Mouse (Mus musculus) gastrocnemius, postnatal 36 days (tissue): ENCODE measurements around the gene Dennd6b. TPM values are rescaled to one million over a fixed set of nuclear protein-coding genes. Genes with fewer than 3 reads are reported as not detected.

Experiments
- DNase-seq, 2 experiments: peaks; one replicate each; pipeline ENCODE4 v3.0.0; 2022
- intact Hi-C: fragments of 180-260 bp; cut with DNase I; formaldehyde crosslinking; loops from one replicate; pipeline ENCODE4 v1.15.1; 2025
- total RNA-seq, 2 experiments: library from RNA; stranded (reverse); gene quantifications; 2 replicates each; pipeline ENCODE4 v1.2.3; 2021

The Dennd6b gene
- total RNA-seq, 2 experiments from 2014 or later = 7.6 to 9.0 TPM

DNA sequence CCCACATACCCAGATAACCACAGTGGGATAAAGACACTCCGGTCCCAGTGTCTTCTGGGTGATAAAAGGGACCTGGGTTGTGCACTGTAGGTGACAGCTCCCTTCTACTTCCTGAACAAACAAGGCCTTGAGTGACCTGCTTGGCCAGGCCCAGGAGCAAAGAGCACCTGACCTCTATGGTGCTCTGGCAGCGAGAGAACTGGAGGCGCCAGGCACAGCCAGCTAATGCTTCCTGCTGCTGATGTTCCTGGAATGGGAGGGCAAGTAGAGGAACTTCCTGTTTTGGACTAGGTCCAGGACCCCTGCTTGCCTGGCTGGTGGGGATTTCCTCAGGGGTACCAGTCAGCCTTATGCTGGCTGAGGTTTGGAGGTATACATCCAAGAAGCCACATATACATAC is 26.2 kb downstream of the Dennd6b start:
- intact Hi-C loops = no loop called here
- DNase-seq = no peak

DNA sequence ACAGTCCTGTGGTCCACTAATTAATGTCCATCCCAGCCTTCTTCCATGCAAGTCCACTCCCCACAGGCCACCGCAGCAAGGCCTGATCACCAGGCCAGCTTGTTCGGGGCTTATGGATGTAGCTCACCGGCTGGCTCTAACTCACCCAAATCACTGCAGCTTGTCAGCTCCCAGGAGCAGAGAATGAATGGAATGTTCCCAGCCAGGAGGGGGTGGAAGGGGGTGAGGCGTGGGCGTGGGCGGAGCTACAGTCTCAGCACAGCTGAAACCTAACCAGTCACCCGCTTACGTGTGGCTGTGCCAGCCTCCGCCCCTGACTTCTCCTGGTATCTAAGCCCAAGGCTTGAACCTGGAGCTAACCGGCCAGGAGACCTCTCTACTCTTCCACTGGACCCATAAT is 26.9 kb downstream of the Dennd6b start:
- intact Hi-C loops = no loop called here
- peak in 1 of 2 experiments; percentile 74 for DNase-seq

DNA sequence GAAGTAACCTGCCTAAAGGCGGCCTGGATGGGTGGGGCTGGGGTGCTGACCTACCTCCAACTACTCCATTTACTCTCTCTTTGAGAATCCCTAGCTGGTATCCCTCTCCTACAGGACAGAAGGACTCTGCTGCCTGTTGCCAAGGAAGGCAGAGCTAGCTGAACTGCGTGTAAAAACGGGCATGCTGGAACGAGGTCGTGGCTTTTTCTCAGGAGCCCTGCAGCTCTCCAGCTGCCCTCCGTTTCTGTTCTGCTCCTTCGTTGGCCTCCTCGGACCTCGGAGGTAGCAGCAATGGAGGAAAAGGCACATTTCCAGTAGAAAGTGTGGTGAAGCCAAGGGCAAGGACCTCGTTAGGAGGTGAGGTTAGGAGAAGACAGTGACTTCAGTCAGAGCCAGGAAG is 27.4 kb downstream of the Dennd6b start:
- intact Hi-C loops = no loop called here
- DNase-seq = no peak

DNA sequence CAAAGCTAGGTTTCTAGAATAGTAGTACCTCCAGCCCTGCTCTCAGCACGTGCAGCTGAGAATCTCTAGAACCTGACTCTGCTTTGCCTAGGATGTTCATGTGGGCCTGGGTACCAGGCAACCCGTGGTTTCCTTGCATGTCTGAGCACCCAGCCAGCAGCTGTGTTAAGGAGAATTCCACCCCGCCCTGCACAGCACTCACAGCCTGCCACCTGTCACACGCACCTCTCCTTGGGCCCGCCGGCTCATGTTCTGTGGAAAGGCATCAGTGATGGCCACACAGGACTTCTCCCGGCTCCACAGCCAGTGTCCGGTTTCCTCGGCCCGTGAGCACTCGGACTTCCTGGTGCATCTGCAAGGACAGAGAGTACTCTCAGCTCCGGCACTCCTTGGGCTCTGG is 30.8 kb downstream of the Dennd6b start:
- intact Hi-C loops = no loop called here
- DNase-seq = no peak

DNA sequence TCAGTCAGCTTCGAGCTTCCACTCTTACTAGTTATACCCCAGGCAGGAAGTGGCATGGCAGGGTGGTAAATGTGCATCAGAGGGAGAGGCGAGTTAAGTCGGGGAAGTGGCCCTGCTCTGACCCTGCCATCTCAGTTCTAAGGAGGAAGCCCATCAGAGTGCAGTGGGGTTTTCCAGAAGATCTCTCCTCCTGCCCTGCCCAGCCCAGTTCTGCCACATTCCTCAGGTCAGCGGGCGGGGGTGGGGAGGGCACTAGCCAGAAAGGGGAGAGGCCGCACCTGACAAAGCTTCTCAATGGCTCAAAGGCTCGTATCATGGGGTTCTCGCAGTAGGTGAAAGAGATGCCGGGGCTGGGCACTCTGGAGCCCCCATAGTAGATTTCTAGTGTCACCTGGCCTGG is 34.9 kb downstream of the Dennd6b start:
- no peak for DNase-seq
- intact Hi-C loops = no loop called here

DNA sequence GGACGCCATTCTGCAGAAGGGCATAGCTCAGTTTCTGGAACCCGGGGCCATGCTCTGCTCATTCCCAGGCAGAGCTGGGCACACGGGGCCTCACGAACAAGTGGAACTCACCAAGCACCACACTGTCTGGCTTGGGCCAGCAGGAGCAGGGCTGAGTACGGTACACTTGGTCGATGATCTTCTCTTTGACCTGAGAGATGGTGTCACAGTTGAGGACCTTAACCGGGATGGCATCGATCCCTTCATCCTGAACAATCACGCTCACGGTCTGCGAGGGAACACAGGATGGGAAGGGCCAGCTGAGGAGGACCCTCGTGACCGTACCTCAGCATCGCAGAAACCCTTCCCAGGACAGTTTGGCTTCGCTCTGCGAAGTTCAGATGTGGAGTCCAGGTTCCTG is 37.8 kb downstream of the Dennd6b start:
- intact Hi-C loops = loop anchor here (5.0 kb wide), 2 partner anchors 34 to 49 kb away; no protein-coding TSS in a partner anchor
- DNase-seq = no peak

DNA sequence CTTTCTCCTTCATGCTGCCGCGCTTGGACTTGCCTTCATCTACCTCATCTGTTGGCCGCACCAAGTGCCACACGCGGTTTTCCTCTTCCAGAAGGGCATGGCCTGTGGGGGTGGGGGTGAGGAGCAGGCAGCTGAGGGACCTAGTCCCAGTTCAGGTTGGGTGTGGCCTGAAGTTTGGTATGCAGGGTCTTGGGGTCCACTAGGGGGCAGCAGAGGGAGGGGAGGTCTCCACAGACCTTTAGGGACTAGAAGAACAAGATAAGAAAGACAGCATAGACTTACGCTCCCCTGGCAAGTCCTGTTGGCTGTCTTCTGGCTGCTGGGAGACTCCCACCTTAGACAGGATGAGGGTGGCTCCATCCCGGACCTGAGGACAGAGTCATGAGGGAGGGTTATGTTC is 38.3 kb downstream of the Dennd6b start:
- peak in 1 of 2 experiments; percentile 61 for DNase-seq
- intact Hi-C loops = loop anchor here (5.0 kb wide), 2 partner anchors 34 to 49 kb away; no protein-coding TSS in a partner anchor

DNA sequence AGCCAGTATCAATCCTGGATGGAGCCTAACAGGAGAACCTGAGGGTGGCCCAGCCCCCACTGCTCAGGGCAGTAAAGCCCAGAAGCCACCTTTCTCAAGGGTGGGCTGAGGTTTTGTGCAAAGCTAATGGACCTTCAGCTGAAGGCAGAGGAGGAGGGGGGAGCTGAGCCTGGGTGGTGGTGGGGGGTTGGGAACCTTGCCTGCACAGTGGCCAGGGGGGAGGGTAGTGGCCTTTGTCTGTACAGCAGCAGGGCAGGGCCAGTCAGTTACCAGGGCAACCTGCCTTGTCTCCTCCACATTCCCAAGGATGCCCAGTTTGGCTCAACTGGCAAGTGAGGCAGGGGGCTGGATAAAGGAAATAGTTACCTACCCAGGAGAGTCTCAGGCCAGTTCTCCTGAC is 44.0 kb downstream of the Dennd6b start:
- intact Hi-C loops = no loop called here
- no peak for DNase-seq

DNA sequence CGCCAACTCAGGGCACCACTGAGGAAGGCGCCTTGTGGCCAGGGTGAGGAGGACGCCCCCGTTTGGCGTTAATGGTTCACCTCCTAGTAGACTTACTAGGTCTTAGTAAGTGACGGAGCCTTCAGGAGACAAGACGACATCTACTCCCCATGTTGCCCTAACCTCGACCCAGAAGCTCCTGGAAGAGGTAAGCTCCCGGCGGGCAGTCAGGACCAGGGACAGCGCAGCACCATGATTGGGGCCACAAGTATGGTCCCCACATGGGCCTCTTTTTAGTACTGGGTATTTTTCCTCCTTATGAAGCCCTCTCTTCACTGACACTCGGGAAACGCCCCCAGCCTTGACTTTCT is 46.3 kb downstream of the Dennd6b start:
- DNase-seq = no peak
- intact Hi-C loops = no loop called here

DNA sequence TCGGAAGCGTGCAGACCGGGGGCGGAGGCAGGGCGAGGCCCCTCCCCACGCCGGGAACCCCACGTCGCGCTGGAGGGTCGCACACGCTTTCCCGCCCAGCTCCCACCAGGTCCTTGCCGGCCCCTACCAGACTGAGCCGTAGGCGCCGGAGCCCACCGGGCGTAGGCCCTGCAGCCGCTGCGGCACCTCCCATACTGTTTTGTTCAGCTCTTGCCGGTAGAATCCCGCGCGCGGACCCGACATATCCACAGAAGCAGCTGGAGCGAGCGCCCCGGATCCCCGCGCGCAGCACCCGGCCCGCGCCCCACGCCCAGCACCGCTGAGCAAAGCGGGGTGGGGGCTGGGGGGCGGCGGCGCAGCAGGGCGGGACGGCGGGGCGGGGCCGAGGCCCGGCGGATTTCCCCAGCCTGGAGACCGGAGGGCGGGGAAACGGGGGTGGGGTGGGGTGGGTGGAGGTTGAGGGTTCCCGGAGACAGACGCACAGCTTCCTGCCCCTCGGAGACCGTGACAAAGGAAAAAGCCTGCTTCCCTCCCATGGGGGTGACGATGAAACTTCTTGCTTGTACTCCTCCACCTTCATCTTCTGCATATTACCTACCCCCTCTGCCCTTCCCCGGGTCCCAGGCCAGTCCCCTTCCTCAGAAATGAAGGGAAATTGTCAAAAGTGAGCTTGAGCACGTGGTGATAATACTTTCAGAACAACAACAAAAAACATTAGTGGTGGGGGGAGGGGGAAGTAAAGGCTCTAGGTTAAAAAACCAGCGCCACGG is 46.8 kb downstream of the Dennd6b start, which contains the start of gene Mapk11:
Gene Mapk11 (minus strand): TSS at position 358 of the 770 bp plus-strand sequence.
- intact Hi-C loops = no loop called here
- DNase-seq = no peak

DNA sequence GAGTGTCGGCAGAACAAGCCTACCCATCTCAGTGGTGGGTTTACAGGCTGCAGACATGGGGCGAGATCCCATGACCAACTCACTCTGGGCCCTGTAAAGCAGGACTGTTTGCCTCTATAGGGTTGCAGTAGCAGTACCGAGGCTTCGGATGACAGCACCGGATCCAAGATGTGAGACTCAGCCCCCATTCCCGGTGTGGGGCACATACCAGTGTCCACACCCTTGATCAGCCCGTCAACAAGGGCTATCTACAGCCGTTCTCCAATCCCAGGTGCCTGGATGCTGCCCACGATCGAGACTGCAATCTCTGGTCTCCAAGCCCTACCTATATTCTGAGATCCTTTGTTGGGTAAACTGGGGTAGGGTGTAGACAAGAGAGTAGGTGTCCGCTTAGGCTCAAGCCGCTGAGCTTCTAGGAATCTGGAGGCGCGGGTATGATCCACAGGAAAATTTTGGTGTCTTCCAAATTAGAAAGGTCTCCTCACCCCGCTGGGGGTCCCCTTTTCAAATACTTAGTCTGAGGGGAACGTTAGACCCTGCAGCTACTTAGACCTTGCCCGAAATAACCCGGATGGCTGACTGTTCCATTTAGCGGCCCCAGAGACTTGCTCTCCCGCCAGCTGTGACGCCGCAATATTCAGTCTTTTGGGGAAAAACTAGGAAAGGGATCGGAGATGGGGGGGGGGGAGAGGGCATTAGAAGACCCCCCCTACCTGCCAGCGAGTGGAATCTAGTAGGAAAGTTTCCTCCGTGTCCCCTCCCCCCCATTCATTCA is 47.6 kb downstream of the Dennd6b start:
- DNase-seq = no peak
- intact Hi-C loops = no loop called here

DNA sequence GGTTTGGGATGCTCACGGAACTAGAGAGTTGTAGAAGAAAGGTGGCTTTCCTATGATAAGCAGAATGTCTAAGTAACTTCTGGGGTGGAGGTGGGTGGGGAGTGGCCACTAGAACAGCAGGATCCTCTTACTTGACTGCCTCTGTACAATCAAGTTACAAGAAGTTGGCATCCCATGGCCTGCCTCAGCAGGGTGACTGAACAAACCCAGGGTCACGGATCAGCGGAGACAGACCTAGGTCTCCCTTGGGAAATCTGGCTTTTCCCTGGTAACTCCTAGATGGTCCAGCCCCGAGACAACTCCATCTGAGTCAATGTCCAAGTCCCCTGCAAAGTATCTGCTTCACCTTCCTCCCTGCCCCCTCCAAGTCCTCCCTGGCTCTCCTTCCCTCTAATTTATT is 48.4 kb downstream of the Dennd6b start:
- DNase-seq = no peak
- intact Hi-C loops = no loop called here

DNA sequence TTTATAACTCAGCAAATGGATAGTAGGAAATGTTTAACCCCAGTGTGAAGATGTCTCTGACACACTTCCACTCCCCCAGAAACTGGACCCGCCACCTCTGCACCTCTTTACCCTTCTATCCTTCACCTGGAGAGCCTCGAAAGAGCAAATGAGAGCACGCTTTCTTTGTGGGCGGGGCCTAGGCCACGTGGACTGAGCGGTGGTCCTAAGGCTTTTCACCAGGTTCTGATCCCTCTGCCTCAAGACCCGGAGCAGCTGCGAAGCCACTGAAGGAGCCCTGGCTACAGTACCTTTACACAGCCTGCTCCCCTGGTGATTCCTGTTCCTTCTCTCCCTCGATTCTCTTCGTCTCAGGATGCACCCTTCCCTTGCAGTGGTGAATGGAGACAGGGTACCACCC is 48.8 kb downstream of the Dennd6b start:
- no peak for DNase-seq
- intact Hi-C loops = no loop called here

DNA sequence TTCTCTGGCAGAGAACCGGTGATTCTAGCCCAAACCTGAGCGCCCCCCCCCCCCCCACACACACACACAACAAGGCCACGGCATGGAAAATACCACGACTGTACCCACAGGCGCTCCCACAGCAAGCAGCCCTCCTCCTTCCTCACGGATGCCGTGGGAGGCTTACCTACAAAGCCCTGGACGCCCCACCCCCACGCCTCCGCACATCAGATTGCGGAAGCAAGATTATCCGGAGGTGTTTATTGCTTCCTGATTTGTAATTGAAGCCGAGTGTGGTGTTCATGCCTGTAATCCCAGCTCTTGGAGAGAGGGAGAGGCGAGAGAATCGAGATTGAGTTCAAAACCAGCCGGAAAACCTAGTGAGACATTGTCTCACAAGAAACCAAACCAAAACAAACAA is 49.3 kb downstream of the Dennd6b start:
- DNase-seq = no peak
- intact Hi-C loops = no loop called here

DNA sequence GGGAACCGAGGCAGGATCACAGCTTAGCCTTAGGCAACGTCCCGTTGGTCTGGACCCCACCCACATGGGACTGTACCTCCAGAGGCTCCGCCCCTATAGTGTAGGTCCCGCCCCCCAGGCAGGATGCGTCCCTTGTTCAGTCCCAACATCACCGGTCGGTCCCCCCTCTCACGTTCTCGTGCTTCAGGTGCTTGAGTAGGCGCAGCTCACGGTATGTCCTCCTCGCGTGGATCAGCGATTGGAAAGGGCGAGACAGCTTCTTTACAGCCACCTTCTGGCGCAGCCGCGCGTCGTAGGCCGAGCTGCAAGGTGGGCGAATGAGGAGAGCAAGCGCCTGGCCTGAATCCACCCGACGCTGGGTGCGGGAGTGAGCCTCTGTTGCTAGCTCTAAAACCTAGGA is 49.8 kb downstream of the Dennd6b start:
- DNase-seq = no peak
- intact Hi-C loops = no loop called here

DNA sequence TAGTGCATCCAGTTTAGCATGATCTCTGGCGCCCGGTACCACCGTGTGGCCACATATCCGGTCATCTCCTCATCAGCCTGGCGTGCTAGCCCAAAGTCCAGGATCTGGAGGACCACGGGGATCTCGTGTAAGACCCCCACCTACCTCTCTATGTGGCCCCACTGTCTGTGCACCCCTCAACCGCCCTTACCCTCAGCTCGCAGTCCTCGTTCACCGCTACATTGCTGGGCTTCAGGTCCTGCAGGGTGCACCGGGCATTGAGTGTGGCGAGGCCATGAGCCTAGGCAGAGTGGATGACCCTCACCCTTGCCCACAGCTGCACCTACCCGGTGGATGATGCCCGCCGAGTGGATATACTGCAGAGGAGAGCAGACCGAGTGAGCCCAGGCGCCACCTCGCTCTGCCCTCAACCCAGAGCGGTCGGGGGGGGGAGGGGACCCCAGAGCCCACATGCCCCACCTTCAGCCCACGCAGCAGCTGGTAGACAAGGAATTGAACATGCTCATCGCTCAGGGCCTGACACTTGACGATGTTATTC is 50.4 kb downstream of the Dennd6b start:
- intact Hi-C loops = no loop called here
- no peak for DNase-seq

DNA sequence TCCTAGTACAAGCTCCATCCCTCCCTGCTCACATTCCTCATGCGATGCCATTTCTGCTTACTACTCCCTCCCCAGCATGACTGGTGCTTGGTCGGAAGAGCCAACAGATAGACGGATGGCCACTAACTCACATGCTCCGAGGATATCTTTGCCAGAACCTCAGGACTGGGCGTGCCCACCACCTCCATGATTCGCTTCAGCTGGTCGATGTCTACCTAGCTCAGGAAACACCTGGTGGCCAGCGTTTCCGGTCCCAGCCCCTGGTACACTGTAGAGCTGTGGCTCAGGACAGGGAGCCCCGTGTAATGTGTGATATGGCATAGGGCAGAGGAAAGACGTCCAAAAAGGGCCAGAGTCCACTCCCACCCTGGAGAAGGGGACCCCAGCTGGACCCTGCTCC is 51.3 kb downstream of the Dennd6b start:
- DNase-seq = no peak
- intact Hi-C loops = loop anchor here (5.0 kb wide), 1 partner anchor 32 kb away; no protein-coding TSS in a partner anchor

DNA sequence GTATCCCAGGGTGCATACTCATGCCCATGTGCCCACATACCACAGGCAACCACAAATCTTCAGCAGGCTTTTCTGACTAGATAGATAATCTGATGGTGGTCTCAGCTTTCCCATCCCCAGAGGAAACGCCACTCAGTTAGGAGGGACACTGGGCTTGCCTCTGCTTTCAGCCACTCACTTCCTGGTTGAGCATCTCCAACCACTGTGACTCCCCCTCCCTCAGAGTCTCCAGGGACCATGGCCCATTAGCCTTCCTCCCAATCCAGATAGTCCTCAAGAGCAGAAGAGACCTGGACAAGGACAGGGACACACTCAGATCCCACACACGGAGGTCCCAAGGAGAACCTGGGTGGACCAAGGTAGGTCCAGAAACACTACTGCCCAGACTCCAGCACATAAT is 53.2 kb downstream of the Dennd6b start:
- DNase-seq = no peak
- intact Hi-C loops = loop anchor here (5.0 kb wide), 1 partner anchor 34 kb away; no protein-coding TSS in a partner anchor

DNA sequence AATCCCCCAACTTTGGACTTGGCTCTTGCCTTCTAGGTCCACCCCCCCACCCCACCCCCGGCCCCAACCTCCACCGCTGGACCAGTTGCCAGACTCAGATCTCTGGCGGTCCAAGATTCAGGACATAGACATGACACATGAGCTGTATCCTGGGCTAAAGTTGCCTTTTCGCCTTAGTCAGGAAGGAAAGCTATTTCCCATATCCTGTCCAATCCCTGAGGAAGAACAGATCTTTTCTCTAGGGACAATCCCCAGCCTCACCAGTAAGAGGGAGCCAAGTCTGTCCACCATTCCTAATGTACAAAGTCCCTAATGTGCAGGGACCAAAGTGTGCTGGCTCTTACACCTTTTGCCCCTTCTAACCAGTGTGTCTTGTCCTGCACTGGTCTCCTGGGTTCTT is 54.4 kb downstream of the Dennd6b start:
- intact Hi-C loops = loop anchor here (5.0 kb wide), 1 partner anchor 35 kb away; no protein-coding TSS in a partner anchor

DNA sequence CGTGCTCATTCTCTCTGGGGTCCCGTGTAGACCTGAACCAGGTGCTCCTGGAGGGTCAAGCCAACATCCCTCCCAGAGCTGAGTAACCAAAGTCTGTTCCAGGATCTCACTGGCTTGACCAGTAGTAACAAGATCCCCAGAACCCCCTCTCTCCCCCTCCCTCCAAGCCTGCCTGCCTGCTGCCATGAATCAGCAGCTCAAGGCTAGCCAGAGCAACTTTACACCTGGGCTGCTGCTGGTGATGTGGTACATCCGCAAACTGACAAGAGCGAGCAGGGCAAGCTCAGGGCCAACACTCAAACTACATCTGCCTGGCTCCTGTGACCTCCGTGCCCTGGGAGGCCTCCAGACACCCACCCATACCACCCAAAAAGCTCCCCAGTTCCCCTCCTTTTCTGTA is 54.9 kb downstream of the Dennd6b start:
- intact Hi-C loops = loop anchor here (5.0 kb wide), 1 partner anchor 36 kb away; no protein-coding TSS in a partner anchor
- DNase-seq = peak in 1 of 2 experiments; percentile 42

More for the DNA sequence above, 54.4 kb downstream of the Dennd6b start:
- DNase-seq = no peak

DNA sequence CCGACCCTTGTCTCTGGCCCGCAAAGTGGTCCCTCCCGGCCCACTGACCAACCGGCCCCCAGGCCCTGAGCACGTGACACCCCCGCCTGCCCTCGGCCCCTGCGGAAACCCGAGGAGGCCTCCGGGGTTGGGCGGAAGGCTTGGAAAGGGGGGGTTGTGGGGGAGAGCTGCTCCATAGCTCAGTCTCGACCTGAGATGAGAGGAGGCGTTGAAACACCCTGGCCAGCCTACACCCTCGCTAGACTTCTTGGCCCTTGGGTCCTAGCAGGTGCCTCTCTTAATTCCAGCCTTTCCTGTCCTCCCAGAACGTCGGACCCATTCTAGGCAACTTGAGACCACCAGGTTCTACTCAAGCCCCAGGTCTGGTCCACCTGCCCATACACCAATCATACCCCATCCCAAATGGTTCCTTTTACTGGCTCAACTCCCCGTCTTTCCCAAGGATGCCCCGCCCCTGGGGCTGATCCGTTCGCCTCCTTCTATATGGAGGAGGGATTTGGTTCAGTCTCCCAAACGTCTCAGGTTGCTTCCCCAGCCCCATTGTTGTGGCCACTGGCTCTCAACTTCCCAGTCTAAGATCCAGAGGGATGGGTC is 55.5 kb downstream of the Dennd6b start, which contains the start of gene Mapk12:
Gene Mapk12 (minus strand): TSS at position 45 of the 594 bp plus-strand sequence.
- DNase-seq = peak in 1 of 2 experiments; percentile 72
- intact Hi-C loops = loop anchor here (5.0 kb wide), 1 partner anchor 37 kb away; no protein-coding TSS in a partner anchor
